Mouse (Mus musculus): ENCODE results near the gene Gm21974. TPM values are rescaled to one million over a fixed set of nuclear protein-coding genes. Genes with fewer than 3 reads are reported as not detected.

Gm21974 gene
- polyA plus RNA-seq, 2 experiments from 2014 or later: not detected

Other genes with a start within 250 kb of the Gm21974 start
- gene Bcl7c, start 186.5 kb downstream of the Gm21974 start, polyA plus RNA-seq (2017; shearing (Covaris generic)): 1 to 10 TPM; 4.2 to 6.2 TPM
- gene Ctf1, start 182.7 kb downstream of the Gm21974 start, polyA plus RNA-seq (2017; shearing (Covaris generic)): not detected
- not detected for gene Ctf2, start 163.3 kb downstream of the Gm21974 start, polyA plus RNA-seq (2017; shearing (Covaris generic))
- gene Fbxl19, start 150.9 kb downstream of the Gm21974 start, polyA plus RNA-seq (2017; shearing (Covaris generic)): under 1 TPM; 0.36 to 0.83 TPM
- gene Orai3, start 125.6 kb downstream of the Gm21974 start, polyA plus RNA-seq (2017; shearing (Covaris generic)): 10 to 100 TPM; 11.3 to 12.2 TPM
- gene Setd1a, start 118.8 kb downstream of the Gm21974 start, polyA plus RNA-seq (2017; shearing (Covaris generic)): 1 to 10 TPM; 6.3 to 7.4 TPM
- not detected for gene Gm49388, start 109.8 kb downstream of the Gm21974 start, polyA plus RNA-seq (2017; shearing (Covaris generic))
- 1 to 10 TPM; 5.2 to 5.7 TPM for gene Hsd3b7, start 94.8 kb downstream of the Gm21974 start, polyA plus RNA-seq (2017; shearing (Covaris generic))
- 10 to 100 TPM; 49.3 to 54.6 TPM for gene Stx4a, start 71.2 kb downstream of the Gm21974 start, polyA plus RNA-seq (2017; shearing (Covaris generic))
- under 1 TPM in 1 of 2 experiments, not detected in 1; 0.62 TPM for gene Stx1b, start 70.9 kb downstream of the Gm21974 start, polyA plus RNA-seq (2017; shearing (Covaris generic))
- 10 to 100 TPM; 20.0 to 28.1 TPM for gene Zfp646, start 19.2 kb downstream of the Gm21974 start, polyA plus RNA-seq (2017; shearing (Covaris generic))
- gene Zfp668, start 18.6 kb downstream of the Gm21974 start, polyA plus RNA-seq (2017; shearing (Covaris generic)): 10 to 100 TPM; 10.4 to 11.0 TPM
- gene Prss53, start 4.5 kb downstream of the Gm21974 start, polyA plus RNA-seq (2017; shearing (Covaris generic)): under 1 TPM in 1 of 2 experiments, not detected in 1; 0.22 TPM
- 10 to 100 TPM; 20.9 to 31.8 TPM for gene Vkorc1, start 163 bp upstream of the Gm21974 start, polyA plus RNA-seq (2017; shearing (Covaris generic))
- 10 to 100 TPM; 62.4 to 77.7 TPM for gene Bckdk, start 8.6 kb upstream of the Gm21974 start, polyA plus RNA-seq (2017; shearing (Covaris generic))
- gene Kat8, start 17.1 kb upstream of the Gm21974 start, polyA plus RNA-seq (2017; shearing (Covaris generic)): 10 to 100 TPM; 29.9 to 32.1 TPM
- gene Prss8, start 34.6 kb upstream of the Gm21974 start, polyA plus RNA-seq (2017; shearing (Covaris generic)): not detected
- gene Prss36, start 51.3 kb upstream of the Gm21974 start, polyA plus RNA-seq (2017; shearing (Covaris generic)): 1 to 10 TPM; 2.1 to 3.6 TPM
- 10 to 100 TPM; 36.5 to 39.3 TPM for gene Fus, start 72.0 kb upstream of the Gm21974 start, polyA plus RNA-seq (2017; shearing (Covaris generic))
- 100 to 1,000 TPM; 429 to 455 TPM for gene Pycard, start 98.4 kb upstream of the Gm21974 start, polyA plus RNA-seq (2017; shearing (Covaris generic))
- gene Trim72, start 108.5 kb upstream of the Gm21974 start, polyA plus RNA-seq (2017; shearing (Covaris generic)): under 1 TPM in 1 of 2 experiments, not detected in 1; 0.36 TPM
- gene Itgam, start 167.2 kb upstream of the Gm21974 start, polyA plus RNA-seq (2017; shearing (Covaris generic)): under 1 TPM; 0.66 to 0.94 TPM
- under 1 TPM in 1 of 2 experiments, not detected in 1; 0.08 TPM for gene Gm49368, start 167.2 kb upstream of the Gm21974 start, polyA plus RNA-seq (2017; shearing (Covaris generic))
- not detected for gene Itgax, start 234.1 kb upstream of the Gm21974 start, polyA plus RNA-seq (2017; shearing (Covaris generic))